Mouse (Mus musculus): ENCODE measurements around the gene Myo3b. TPM values are rescaled to one million over a fixed set of nuclear protein-coding genes. Genes with fewer than 3 reads are reported as not detected.

The Myo3b gene
- polyA plus RNA-seq, 1 experiment: not detected

DNA sequence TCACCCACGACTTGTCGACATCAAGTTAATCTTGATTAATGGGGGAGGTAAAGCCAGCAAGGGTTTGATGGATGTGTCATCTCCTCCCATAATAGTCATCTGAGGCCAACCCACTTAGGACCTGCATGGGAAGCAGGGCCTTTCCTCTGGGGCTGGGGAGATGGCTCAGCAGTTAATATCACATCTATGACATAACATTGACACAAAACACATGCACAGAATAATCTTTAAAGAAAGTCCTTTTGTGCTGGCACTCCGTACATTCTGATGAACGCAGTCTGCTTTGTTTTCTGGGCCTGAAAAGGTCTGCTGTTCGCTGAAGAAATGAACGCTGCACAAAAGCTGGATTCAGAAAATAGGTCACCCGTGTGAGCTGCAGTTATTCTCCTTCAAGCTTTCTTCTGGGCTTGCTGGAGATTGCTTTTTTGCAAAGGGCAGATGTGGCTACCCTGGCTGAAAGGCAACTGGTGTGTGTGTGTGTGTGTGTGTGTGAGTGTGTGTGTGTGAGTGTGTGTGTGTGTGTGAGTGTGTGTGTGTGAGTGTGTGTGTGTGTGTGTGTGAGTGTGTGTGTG lies 26.9 kb downstream of the Myo3b start:
- Histone ChIP-seq H3K36me3 (ENCODE audit: control insufficient read depth, insufficient read depth, low read length) (no peaks in the 10 kb centered on the region), H3K27me3 (ENCODE audit: control insufficient read depth, insufficient read depth, low read length) (no peaks in the 10 kb centered on the region), H3K27ac (ENCODE audit: insufficient read depth, low read depth, low read length) (no peak overlapping the region), H3K4me1 (ENCODE audit: control insufficient read depth, insufficient read depth, insufficient read length, low read length) (no peaks in the 10 kb centered on the region), H3K4me3 (ENCODE audit: low read depth, low read length) (no peak overlapping the region)
- 83% methylated on average over 7 of the region's 7 CpGs for WGBS
- TF ChIP-seq CTCF (IDR thresholded peaks at IDR 0.05; ENCODE audit: extremely low read depth, insufficient read length, insufficient replicate concordance, low read depth, low read length): no peak
- TF ChIP-seq POLR2A (IDR thresholded peaks at IDR 0.05; ENCODE audit: low read depth, low read length): no peak

DNA sequence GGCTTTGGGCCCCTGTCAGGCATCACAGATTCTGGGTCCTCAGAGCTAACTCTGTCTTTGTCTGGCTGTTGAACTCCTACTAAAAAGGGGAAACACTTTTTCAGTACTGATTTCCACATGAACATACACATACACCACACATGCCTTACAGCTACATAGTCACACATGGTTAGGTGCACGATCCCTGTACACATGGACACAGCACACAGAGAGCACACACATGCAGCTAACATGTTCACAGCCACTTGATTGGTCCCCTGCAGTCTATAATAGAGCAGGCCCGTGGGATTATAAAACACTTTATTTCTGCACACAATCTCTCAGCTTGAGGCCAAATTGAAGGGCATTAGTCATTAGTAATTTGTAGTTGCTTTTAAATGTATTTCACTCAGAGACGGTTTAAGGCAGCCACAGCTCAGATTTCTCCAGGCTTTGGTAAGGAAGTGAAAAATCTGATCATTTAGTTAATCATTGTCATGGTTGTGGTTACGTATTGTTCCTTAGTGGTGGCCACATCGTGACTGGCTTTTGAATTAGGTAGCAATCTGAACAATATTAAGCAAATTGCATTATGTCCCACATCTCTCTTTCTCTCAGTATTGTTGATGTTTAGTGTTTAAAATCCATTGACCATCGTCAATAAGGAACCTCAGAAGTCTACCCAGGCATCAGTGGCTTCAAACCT lies 27.6 kb downstream of the Myo3b start:
- no peak overlapping the region for H3K27ac ChIP-seq (ENCODE audit: insufficient read depth, low read depth, low read length)
- WGBS: 35% methylated on average over 6 of the region's 6 CpGs

DNA sequence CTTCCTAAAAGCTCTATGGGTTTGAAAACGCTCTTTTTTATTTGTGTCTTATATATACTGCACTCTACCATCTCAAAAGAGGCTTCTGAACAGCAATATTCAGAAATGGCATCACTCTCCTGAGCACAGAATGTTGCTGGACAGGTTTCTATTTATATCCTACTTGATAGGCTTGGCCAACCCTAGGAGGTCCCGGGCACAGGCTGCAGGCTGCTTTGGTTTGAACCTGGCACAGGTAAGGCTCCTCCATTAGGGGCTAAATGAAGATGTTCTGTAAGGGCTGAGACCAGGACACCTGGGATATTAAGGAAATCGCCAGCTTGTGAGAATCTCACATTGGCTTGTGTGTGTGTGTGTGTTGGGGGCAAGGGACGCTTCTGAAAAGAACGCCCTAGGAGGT lies 30.9 kb downstream of the Myo3b start:
- 68% methylated on average over 5 of the region's 5 CpGs for whole genome bisulfite sequencing
- H3K27ac ChIP-seq (ENCODE audit: insufficient read depth, low read depth, low read length): no peak overlapping the region
- H3K4me3 ChIP-seq (ENCODE audit: low read depth, low read length): no peak overlapping the region
- no peaks in the 10 kb centered on the region for H3K4me1 ChIP-seq (ENCODE audit: control insufficient read depth, insufficient read depth, insufficient read length, low read length)
- TF ChIP-seq POLR2A (IDR thresholded peaks at IDR 0.05; ENCODE audit: low read depth, low read length) (no peak), CTCF (IDR thresholded peaks at IDR 0.05; ENCODE audit: extremely low read depth, insufficient read length, insufficient replicate concordance, low read depth, low read length) (no peak)
- no peaks in the 10 kb centered on the region for H3K36me3 ChIP-seq (ENCODE audit: control insufficient read depth, insufficient read depth, low read length)
- H3K27me3 ChIP-seq (ENCODE audit: control insufficient read depth, insufficient read depth, low read length): no peaks in the 10 kb centered on the region

More for the DNA sequence above, 27.6 kb downstream of the Myo3b start:
- H3K4me1 ChIP-seq (ENCODE audit: control insufficient read depth, insufficient read depth, insufficient read length, low read length): no peaks in the 10 kb centered on the region
- TF ChIP-seq POLR2A (IDR thresholded peaks at IDR 0.05; ENCODE audit: low read depth, low read length) (no peak), CTCF (IDR thresholded peaks at IDR 0.05; ENCODE audit: extremely low read depth, insufficient read length, insufficient replicate concordance, low read depth, low read length) (no peak)
- H3K36me3 ChIP-seq (ENCODE audit: control insufficient read depth, insufficient read depth, low read length): no peaks in the 10 kb centered on the region
- no peaks in the 10 kb centered on the region for H3K27me3 ChIP-seq (ENCODE audit: control insufficient read depth, insufficient read depth, low read length)
- no peak overlapping the region for H3K4me3 ChIP-seq (ENCODE audit: low read depth, low read length)

DNA sequence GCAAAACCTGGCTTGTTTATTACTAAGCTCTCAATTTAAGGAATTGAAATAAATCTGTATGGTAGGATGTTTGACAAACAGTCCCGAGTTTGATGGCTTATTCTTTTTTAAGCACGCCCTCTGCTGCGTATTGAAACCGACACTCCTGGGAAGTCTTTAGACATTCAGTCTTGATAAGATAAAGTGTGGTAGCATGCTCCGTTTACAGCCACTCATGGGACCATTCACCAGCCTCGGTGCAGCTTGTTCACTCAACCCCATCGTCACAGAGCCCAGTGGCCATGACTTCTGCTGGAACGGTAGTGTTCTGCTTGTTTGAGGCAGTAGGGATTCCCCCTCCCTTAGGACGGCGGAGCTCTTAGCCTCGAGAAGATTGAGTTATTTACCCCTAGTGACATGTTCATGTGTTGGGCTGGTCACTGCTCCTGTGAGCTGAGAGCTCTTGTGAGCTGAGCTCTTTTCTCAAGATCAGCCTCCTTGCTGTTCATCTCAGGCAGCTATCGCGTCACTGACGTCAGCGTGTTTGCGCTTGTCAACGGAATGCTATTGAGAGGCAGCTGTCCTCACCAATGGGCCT lies 44.6 kb downstream of the Myo3b start:
- H3K27me3 ChIP-seq (ENCODE audit: control insufficient read depth, insufficient read depth, low read length): no peaks in the 10 kb centered on the region
- no peaks in the 10 kb centered on the region for H3K36me3 ChIP-seq (ENCODE audit: control insufficient read depth, insufficient read depth, low read length)
- no peak overlapping the region for H3K4me3 ChIP-seq (ENCODE audit: low read depth, low read length)
- H3K27ac ChIP-seq (ENCODE audit: insufficient read depth, low read depth, low read length): no peak overlapping the region
- no peaks in the 10 kb centered on the region for H3K4me1 ChIP-seq (ENCODE audit: control insufficient read depth, insufficient read depth, insufficient read length, low read length)
- TF ChIP-seq CTCF (IDR thresholded peaks at IDR 0.05; ENCODE audit: extremely low read depth, insufficient read length, insufficient replicate concordance, low read depth, low read length) (no peak), POLR2A (IDR thresholded peaks at IDR 0.05; ENCODE audit: low read depth, low read length) (no peak)
- WGBS: 28% methylated on average over 17 of the region's 17 CpGs

DNA sequence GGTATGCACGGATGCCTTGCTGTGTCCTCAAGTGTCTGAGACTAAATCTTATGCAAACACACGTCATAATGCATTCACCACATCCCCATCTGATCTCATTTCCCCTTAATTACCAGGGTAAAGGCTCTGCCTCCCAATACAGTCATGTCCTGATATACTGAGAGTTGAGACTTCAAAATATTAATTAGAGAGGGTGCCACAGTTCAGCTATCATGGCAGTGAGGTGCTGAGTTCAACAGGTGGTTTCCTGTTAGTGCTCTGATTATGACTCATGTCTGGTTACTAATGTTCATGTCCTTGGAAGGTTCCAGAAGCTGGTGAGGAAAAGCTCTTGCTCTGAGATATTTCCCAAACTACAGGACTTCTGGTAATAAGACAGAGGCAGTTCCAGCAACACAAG lies 52.3 kb downstream of the Myo3b start:
- Histone ChIP-seq H3K27me3 (ENCODE audit: control insufficient read depth, insufficient read depth, low read length) (no peaks in the 10 kb centered on the region), H3K27ac (ENCODE audit: insufficient read depth, low read depth, low read length) (peak overlapping the region; percentile 76), H3K36me3 (ENCODE audit: control insufficient read depth, insufficient read depth, low read length) (no peaks in the 10 kb centered on the region), H3K4me1 (ENCODE audit: control insufficient read depth, insufficient read depth, insufficient read length, low read length) (peaks cover 5% of the 10 kb centered on the region; the same call in 1 of the 2 replicates), H3K4me3 (ENCODE audit: low read depth, low read length) (no peak overlapping the region)
- WGBS: 57% methylated on average over 2 of the region's 2 CpGs
- TF ChIP-seq CTCF (IDR thresholded peaks at IDR 0.05; ENCODE audit: extremely low read depth, insufficient read length, insufficient replicate concordance, low read depth, low read length) (no peak), POLR2A (IDR thresholded peaks at IDR 0.05; ENCODE audit: low read depth, low read length) (no peak)

DNA sequence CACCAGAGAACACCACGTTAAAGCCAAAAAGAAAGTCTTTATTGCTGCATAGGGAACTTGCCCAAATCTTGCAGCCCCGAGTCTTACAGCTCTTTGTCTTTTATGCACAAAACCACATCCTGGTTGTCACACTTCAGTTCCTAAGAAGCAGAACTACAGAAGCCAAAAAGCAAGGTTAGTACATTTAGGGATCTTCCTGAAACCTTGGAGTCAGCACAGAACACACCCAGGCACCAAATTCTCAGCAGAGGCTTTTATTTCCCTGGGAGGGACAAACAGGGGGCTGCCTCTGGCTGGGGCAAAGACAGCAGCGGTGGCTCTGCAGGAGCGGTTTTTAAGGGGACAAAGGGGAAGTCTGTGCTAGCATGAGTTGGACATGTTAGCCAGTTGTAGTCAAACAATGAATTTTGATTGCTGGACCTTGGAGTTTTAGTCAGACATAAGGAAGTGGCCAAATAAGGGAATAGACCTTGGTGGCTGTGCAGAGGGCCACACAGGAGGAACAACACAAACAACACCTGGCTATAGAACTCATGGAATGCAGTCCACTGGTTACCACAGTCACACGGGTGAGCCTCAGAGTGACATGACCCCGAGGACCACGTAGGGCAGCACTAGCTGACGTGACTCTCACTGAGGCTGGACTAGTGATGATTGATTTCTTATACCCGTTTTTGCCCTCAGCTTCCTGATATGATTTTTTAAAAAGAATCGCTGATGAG lies 53.0 kb downstream of the Myo3b start:
- H3K27ac ChIP-seq (ENCODE audit: insufficient read depth, low read depth, low read length): peak overlapping the region; percentile 76
- H3K36me3 ChIP-seq (ENCODE audit: control insufficient read depth, insufficient read depth, low read length): no peaks in the 10 kb centered on the region
- TF ChIP-seq CTCF (IDR thresholded peaks at IDR 0.05; ENCODE audit: extremely low read depth, insufficient read length, insufficient replicate concordance, low read depth, low read length) (no peak), POLR2A (IDR thresholded peaks at IDR 0.05; ENCODE audit: low read depth, low read length) (no peak)
- H3K4me3 ChIP-seq (ENCODE audit: low read depth, low read length): no peak overlapping the region
- H3K4me1 ChIP-seq (ENCODE audit: control insufficient read depth, insufficient read depth, insufficient read length, low read length): peaks cover 5% of the 10 kb centered on the region; the same call in 1 of the 2 replicates
- 21% methylated on average over 10 of the region's 10 CpGs for WGBS
- H3K27me3 ChIP-seq (ENCODE audit: control insufficient read depth, insufficient read depth, low read length): no peaks in the 10 kb centered on the region

DNA sequence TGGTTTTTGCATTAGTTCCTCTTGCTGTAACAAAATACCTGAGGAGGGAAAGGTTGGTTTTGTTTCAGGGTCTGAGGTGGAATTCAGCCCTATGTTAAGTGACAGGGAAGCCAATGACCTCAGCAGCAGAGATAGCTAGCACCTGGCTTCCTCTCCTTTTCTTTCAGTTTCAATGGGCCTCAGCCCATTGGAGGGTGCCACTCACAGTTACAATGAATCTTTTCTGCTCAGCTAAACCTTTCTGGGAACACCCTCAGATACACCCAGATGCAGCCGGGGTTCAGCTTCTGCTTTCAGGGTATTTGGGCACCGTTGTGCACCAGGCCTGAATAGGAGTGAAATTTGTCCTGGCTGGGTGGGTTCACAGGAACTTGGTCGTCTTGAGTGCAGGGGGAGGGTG lies 53.7 kb downstream of the Myo3b start:
- WGBS: 14% methylated on average over 3 of the region's 3 CpGs
- Histone ChIP-seq H3K36me3 (ENCODE audit: control insufficient read depth, insufficient read depth, low read length) (no peaks in the 10 kb centered on the region), H3K27me3 (ENCODE audit: control insufficient read depth, insufficient read depth, low read length) (no peaks in the 10 kb centered on the region), H3K4me3 (ENCODE audit: low read depth, low read length) (no peak overlapping the region), H3K27ac (ENCODE audit: insufficient read depth, low read depth, low read length) (no peak overlapping the region), H3K4me1 (ENCODE audit: control insufficient read depth, insufficient read depth, insufficient read length, low read length) (peaks cover 5% of the 10 kb centered on the region; the same call in 1 of the 2 replicates)
- TF ChIP-seq CTCF (IDR thresholded peaks at IDR 0.05; ENCODE audit: extremely low read depth, insufficient read length, insufficient replicate concordance, low read depth, low read length) (no peak), POLR2A (IDR thresholded peaks at IDR 0.05; ENCODE audit: low read depth, low read length) (no peak)
